Mouse (Mus musculus): ENCODE data around the gene Usp1. TPM values are rescaled to one million over a fixed set of nuclear protein-coding genes. Genes with fewer than 3 reads are reported as not detected.
"Not testable (repeated sequence)": the region's sequence is repeated elsewhere in the genome, so short reads cannot be mapped to it uniquely, and the experiment has no call there.

Gene Usp1
- 10 to 100 TPM; 18.1 to 23.7 TPM for total RNA-seq (2021)
- long read RNA-seq, experiment 1, transcript Usp1-202 (9 exons, 3,527 nt) = major isoform, 10 of 21 reads
- long read RNA-seq, experiment 1, transcript Usp1-201 (9 exons, 3,577 nt) = minor isoform, 5 of 21 reads
- long read RNA-seq, experiment 1, partial matches to known transcripts = 0 of 21 reads
- long read RNA-seq, experiment 1, other reads (novel, unspliced or antisense) = 6 of 21 reads
- long read RNA-seq, experiment 2, transcript Usp1-202 (9 exons, 3,527 nt) = major isoform, 9 of 24 reads
- long read RNA-seq, experiment 2, partial matches to known transcripts = 0 of 24 reads
- long read RNA-seq, experiment 2, other reads (novel, unspliced or antisense) = 11 of 24 reads

DNA sequence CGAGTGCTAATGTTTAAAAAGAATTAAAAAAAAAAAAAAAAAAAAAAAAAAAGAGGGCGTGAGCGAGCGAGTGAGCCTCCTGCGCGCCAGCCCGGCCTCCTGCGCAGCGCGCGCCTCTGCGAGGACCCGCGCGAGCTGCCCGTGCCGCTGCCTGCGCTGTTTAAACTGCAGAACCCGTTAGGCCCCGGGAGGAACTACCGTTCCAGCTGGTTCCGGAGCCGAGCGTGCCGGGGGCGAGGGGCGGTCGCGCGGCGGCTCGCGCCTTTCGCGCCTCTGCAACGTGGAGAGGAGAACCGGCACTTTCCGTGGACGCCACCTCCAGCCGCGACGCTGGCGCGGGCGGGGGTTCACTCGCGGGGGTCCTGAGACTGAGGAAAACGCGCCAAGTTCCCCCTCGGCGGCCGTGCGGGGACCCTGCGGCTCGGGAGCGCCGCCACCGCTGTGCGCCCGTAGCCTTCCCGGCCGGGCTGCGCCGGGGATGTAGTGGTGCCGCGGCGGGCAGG is at the start of gene Usp1:
Usp1 (plus strand) TSS at position 243 of the 503 bp plus-strand sequence.
- peak; percentile 80 to 94 for DNase-seq (ENCODE audit: low spot score in 2 of 2)

DNA sequence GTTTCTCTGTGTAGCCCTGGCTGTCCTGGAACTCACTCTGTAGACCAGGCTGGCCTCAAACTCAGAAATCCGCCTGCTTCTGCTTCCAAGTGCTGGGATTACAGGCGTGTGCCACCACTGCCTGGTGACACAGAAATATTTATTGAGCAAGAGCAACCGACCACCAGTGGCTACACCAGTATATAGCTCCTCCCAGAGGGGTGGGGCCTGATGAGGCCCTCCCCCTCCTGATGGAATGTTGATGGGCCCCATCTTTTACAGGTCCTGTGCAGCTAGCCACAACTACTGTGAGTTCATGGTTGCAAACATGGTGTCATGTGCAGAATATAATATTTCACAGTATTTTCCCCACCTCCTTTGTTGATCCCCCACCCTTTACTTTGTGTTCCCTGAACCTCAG is 40.9 kb upstream of the Usp1 start:
- DNase-seq (ENCODE audit: low spot score in 2 of 2) = no peak

GRCm38 (mm10) chr4:98886377-98886776 is 37.2 kb upstream of the Usp1 start:
- no peak for DNase-seq (ENCODE audit: low spot score in 2 of 2)

- DNase-seq (ENCODE audit: low spot score in 2 of 2) = peak; percentile 41 to 73
Observed at GRCm38 (mm10) chr4:98887148-98887547, 36.5 kb upstream of the Usp1 start.

DNA sequence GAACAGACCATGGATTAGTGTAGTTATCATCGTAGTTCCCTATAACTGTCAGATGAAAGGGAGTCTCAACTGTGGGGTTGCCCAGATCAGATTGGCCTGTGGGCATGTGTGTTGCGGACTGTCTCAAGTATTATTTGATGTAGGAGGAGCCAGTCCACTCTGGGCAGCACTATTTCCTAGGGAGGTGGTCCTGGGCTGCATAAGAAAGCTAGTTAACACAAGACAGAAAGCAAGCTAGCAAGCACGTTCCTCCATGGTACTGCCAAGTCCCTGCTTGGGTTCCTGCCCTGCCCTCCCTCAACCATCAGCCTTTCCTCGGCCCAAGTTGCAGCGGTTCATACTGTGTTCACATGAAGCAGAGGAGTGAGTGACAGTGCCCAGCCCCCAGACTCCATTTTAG is 13.4 kb upstream of the Usp1 start:
- DNase-seq (ENCODE audit: low spot score in 2 of 2) = no peak

DNA sequence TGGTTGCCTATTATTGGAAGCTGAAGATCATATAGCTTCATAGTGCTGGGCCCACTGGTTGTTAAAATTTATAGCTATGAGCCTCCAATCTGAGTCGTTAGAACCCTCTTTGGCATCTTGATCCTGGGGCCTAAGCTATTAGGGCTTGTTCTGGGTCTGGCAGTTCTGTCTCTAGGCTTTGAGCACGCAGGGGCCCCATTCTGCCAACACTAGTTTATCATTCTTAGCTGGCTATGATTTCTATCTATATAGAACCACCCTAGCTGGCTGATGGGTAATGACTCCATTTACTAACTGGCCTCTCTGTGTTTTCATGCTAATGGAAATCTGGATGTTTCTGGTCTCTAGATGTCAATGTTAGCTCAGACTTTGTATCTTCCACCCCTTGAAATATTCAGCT is 5.9 kb upstream of the Usp1 start:
- no peak for DNase-seq (ENCODE audit: low spot score in 2 of 2)

DNA sequence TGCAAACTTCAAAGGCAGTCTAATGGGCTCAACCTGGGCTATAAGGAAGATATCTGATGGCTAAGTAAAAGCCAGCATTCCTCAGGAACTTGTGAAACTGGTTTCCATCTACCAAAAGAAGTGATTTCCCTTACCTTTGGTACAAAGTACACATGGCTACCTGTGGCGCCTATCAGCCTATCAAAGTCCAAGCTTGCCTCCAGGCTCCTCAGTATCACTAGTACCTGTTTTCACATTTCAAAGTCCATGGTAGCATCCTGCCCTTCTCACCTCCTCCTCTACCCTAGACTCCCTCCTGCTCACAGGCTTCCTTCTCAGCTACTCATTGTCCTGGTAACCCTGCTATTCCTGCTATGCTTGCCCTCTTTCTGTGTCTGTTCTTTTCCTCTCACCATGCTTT is 5.4 kb upstream of the Usp1 start:
- no peak for DNase-seq (ENCODE audit: low spot score in 2 of 2)

DNA sequence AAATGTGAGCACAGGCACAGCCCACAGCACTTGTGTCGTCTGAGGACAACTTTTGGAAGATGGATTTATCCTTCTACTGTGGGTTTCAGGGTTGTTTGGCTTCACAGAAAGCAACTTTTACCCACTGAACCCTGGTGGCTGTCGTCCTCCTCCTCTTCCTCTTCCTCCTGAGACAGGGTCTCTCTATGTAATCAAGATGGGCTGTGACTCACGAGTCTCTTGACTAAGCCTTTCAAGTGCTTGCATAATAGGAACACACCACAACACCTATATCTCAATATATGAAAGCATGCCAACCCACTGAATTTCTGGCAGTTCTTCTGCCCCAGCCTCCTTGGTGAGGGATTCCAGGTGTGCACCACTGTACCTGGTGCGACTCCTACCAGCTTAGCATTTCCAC is 2.7 kb upstream of the Usp1 start:
- DNase-seq (ENCODE audit: low spot score in 2 of 2) = no peak

DNA sequence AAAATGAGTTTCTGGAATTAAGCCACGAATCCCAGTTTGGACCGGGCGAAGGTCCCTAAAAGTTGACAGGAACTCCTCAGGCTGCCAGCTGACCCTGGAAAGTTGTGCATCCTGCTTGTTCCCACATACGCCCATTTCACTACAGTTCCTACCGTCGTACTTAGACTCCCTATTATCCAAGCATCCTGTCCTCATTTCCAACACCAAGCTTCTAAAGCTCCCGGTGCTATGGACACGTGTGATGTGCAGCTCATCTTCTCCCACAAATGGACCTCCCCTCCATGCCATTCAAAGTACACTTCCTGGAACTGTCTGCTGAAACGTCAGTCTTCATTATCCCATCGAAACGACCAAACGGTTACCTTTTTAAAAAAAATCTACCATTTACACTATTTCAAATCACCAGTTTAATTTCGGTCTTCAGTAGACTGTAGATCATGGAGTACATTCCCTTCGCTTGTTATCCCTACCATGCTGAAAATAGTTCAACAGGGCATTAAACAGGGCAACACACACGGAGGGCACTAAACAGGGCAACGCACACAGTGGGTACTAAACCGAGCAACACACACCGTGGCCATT is 1.5 kb upstream of the Usp1 start:
- peak in 1 of 2 experiments; percentile 18 for DNase-seq (ENCODE audit: low spot score in 2 of 2)

GRCm38 (mm10) chr4:98922643-98923567 is 705 bp upstream of the Usp1 start:
- peak; percentile 94 to 99 for DNase-seq (ENCODE audit: low spot score in 2 of 2)

DNA sequence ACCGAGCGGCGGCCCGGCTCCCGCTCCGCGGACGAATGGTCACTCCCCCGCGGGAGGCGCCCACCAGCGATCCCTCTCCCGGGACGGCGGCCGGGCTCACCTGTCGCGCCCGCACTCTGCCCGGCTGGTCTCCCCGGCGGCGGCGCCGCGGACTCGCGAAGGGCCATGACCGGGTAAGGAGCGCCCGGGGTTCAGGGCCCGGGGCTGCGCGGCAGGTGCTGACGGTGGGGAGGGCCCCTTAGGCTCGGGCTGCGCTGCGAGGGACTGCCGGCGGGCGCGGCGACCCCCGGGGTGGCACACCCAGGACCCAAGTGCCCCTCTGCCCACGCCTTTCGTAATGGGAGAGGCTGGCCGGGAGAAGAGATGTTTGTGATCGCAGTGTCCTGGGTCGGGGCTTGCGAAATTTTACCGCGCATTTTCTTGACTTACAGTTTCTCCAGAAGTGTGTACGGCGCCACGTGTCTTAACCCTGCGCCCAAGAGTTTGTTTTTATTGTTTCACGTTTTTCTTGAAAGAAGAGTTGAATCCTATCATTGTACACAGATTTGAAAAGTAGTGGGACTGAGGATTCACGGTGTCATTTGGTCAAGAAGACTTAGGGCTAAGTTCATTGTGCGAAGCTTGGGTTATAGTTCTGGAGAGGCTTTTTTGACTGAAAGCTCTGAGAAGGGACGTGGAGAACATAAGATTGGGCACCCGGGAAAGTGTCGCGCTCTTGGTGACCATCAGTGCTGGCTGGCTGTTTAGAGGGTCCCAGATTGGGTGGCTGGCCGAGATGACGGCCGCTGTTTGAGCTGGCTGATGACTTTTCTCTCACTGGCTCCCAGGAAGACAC is 678 bp downstream of the Usp1 start:
- DNase-seq (ENCODE audit: low spot score in 2 of 2) = peak in 1 of 2 experiments; percentile 25

GRCm38 (mm10) chr4:98924906-98925178 is 1.2 kb downstream of the Usp1 start:
- no peak for DNase-seq (ENCODE audit: low spot score in 2 of 2)

GRCm38 (mm10) chr4:98925250-98925781 is 1.7 kb downstream of the Usp1 start:
- DNase-seq (ENCODE audit: low spot score in 2 of 2) = no peak

GRCm38 (mm10) chr4:98936036-98936435 is 12.4 kb downstream of the Usp1 start:
- DNase-seq (ENCODE audit: low spot score in 2 of 2) = no peak

DNA sequence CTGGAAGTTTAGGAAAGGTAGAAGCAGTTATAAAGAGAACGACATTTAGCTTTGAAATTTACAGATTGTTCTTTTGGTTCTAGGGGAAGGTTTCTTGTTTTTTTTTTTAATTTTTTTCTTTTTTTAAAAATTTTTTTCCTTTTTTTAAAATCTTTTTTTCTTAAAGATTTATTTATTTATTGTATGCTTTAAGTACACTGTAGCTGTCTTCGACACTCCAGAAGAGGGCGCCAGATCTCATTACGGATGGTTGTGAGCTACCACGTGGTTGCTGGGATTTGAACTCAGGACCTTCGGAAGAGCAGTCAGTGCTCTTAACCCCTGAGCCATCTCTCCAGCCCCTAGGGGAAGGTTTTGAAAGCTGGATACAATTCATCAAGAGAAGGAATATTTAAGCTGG is 14.6 kb downstream of the Usp1 start:
- not testable (repeated sequence) for DNase-seq (ENCODE audit: low spot score in 2 of 2)

- no peak for DNase-seq (ENCODE audit: low spot score in 2 of 2)
Observed at GRCm38 (mm10) chr4:98950563-98950962, 27.0 kb downstream of the Usp1 start.

GRCm38 (mm10) chr4:98955986-98956385 is 32.4 kb downstream of the Usp1 start:
- no peak for DNase-seq (ENCODE audit: low spot score in 2 of 2)

- DNase-seq (ENCODE audit: low spot score in 2 of 2) = no peak
Observed at GRCm38 (mm10) chr4:98960243-98960642, 36.6 kb downstream of the Usp1 start.

- no peak for DNase-seq (ENCODE audit: low spot score in 2 of 2)
Observed at GRCm38 (mm10) chr4:98969946-98970345, 46.3 kb downstream of the Usp1 start.

DNA sequence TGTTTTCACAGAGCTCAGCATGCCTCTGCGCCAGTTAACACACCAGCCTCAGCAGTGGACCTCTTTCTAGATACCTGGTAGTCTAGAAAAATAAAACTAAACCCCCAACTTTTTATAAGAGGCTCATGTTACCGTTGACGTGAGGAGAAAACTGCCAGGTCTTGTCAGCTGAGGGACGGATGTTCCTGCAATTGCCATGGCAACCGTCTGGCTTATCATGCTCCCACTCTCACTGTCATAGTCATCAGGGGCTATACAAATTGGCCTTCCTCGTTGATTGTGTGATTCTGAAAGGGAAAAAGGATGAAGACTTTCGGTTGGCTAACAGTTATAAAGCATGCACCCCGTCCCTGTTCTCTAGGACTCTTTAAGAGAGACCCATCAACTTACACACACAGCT is 52.1 kb downstream of the Usp1 start:
- DNase-seq (ENCODE audit: low spot score in 2 of 2) = peak in 1 of 2 experiments; percentile 57

DNA sequence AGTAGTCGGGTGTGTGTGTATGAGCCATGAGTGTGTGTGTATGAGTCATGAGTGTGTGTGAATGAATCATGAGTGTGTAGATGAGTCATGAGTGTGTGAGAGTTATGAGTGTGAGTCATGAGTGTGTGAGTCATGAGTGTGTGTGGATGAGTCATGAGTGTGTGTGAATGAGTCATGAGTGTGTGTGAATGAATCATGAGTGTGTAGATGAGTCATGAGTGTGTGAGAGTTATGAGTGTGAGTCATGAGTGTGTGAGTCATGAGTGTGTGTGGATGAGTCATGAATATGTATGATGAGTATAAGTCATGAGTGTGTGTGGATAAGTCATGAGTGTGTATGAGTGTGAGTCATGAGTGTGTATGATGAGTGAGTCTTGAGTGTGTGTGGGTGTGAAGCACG is 54.7 kb downstream of the Usp1 start:
- not testable (repeated sequence) for DNase-seq (ENCODE audit: low spot score in 2 of 2)

Data from layer of hippocampus, postnatal 14 days (tissue).